In genomic region chr5:140583732-140584368, GRCm38 (mm10) we compare ENCODE assay signal across 10 mouse cellular contexts. TPM values are rescaled to one million over a fixed set of nuclear protein-coding genes. Genes with fewer than 3 reads are reported as not detected.
DNase-seq lines count a peak whose midpoint lies in the region; ATAC-seq lines count a peak whose summit lies in the region.
"Had no signal": no experiment of that assay in that cellular context is flagged by ENCODE, and none has a peak within 500 bp of the region (broad histone marks: within the 10 kb centered on the region; RNA-seq: fewer than 3 reads in every experiment).

No protein-coding gene starts in this region.

- peak overlapping the region; percentile 86 for H3K27ac ChIP-seq in embryonic facial prominence, embryonic 10.5 days (replicated peaks)
- H3K27ac ChIP-seq in hindbrain, embryonic 12.5 days, result peak overlapping the region; percentile 86
- peak overlapping the region; percentile 85 for H3K27ac ChIP-seq in midbrain, embryonic 13.5 days

- H3K9ac ChIP-seq in hindbrain, embryonic 12.5 days, result peak overlapping the region; percentile 36; the same call in 1 of the 2 replicates
- H3K9ac ChIP-seq in midbrain, embryonic 13.5 days (replicated peaks), result 0 out of 2 replicates have a peak overlapping the region, but pooled peaks have one; percentile 2

- no peaks in the 10 kb centered on the region for H3K9me3 ChIP-seq in embryonic facial prominence, embryonic 10.5 days
- no peaks in the 10 kb centered on the region for H3K9me3 ChIP-seq in hindbrain, embryonic 12.5 days (replicated peaks)
- no peaks in the 10 kb centered on the region for H3K9me3 ChIP-seq in midbrain, embryonic 13.5 days

- peaks cover 7% of the 10 kb centered on the region; the same call in 1 of the 2 replicates for H3K27me3 ChIP-seq in embryonic facial prominence, embryonic 10.5 days (replicated peaks; ENCODE audit: low read depth, poor library complexity, severe bottlenecking)
- H3K27me3 ChIP-seq in hindbrain, embryonic 12.5 days, result no peaks in the 10 kb centered on the region
- peaks cover 6% of the 10 kb centered on the region; the same call in 1 of the 2 replicates for H3K27me3 ChIP-seq in midbrain, embryonic 13.5 days

- DNase-seq in R1 (ENCODE audit: low read depth, low spot score), result peak; percentile 85
- peak; percentile 73 for DNase-seq in embryonic facial prominence, embryonic 10.5 days (ENCODE audit: low spot score)
- no peak for DNase-seq in T-cell, adult 2 months (ENCODE audit: low spot score)
- no peak for DNase-seq in heart, adult 11 months
- DNase-seq: cerebellum, postnatal 36 days; heart, postnatal 4 days had no signal

- peak overlapping the region; percentile 23; the same call in 1 of the 2 replicates for H3K4me3 ChIP-seq in embryonic facial prominence, embryonic 10.5 days
- H3K4me3 ChIP-seq in hindbrain, embryonic 12.5 days, result no peak overlapping the region
- no peak overlapping the region for H3K4me3 ChIP-seq in midbrain, embryonic 13.5 days (replicated peaks)

- H3K4me1 ChIP-seq in embryonic facial prominence, embryonic 10.5 days, result peaks cover 66% of the 10 kb centered on the region
- peaks cover 59% of the 10 kb centered on the region for H3K4me1 ChIP-seq in hindbrain, embryonic 12.5 days
- peaks cover 64% of the 10 kb centered on the region for H3K4me1 ChIP-seq in midbrain, embryonic 13.5 days (replicated peaks)

- peak; percentile 70 for ATAC-seq in hindbrain, embryonic 12.5 days (ENCODE audit: low FRiP score)
- ATAC-seq in midbrain, embryonic 13.5 days, result peak; percentile 91
- no peak for ATAC-seq in inflammation-experienced regulatory T-cells, adult 6 months
- no peak for ATAC-seq in activated CD4-positive, CD25-positive, alpha-beta regulatory T cell, adult 4 months

- peak overlapping the region; percentile 20 for H3K4me2 ChIP-seq in hindbrain, embryonic 12.5 days (replicated peaks)
- H3K4me2 ChIP-seq in midbrain, embryonic 13.5 days (replicated peaks), result peak overlapping the region; percentile 4

- WGBS in embryonic facial prominence, embryonic 10.5 days, result 13% methylated on average over 6 of the region's 6 CpGs
- 17% methylated on average over 6 of the region's 6 CpGs for WGBS in hindbrain, embryonic 12.5 days
- 3% methylated on average over 6 of the region's 6 CpGs for WGBS in midbrain, embryonic 13.5 days

- H3K36me3 ChIP-seq in embryonic facial prominence, embryonic 10.5 days (replicated peaks), result no peaks in the 10 kb centered on the region
- no peaks in the 10 kb centered on the region for H3K36me3 ChIP-seq in hindbrain, embryonic 12.5 days
- H3K36me3 ChIP-seq in midbrain, embryonic 13.5 days, result no peaks in the 10 kb centered on the region

RNA-seq across cellular contexts. Expression of gene Grifin, which starts 19.0 kb away (rescaled TPM):
- polyA plus RNA-seq in embryonic facial prominence, embryonic 10.5 days (2016; fragmentation: Nextera tagmentation; extraction: Ambion mirVana), result not detected in 2 replicates
- polyA plus RNA-seq in hindbrain, embryonic 12.5 days (2016; fragmentation: Nextera tagmentation; extraction: Ambion mirVana), result not detected in 2 replicates
- not detected in 2 replicates for polyA plus RNA-seq in midbrain, embryonic 13.5 days (2015; fragmentation: Nextera tagmentation; extraction: Ambion mirVana)
- 1 to 10 TPM; 1.2 to 5.5 (median 1.9) TPM for polyA plus RNA-seq in inflammation-experienced regulatory T-cells, adult 6 months (2017; shearing (Covaris generic))
- polyA plus RNA-seq in activated CD4-positive, CD25-positive, alpha-beta regulatory T cell, adult 4 months (2017; shearing (Covaris generic)), result 1 to 10 TPM in 1 of 2 experiments, under 1 TPM in 1; 0.98 to 3.8 TPM

RNA-seq across cellular contexts. Expression of gene Lfng, which starts 23.3 kb away (rescaled TPM):
- polyA plus RNA-seq in embryonic facial prominence, embryonic 10.5 days (2016; fragmentation: Nextera tagmentation; extraction: Ambion mirVana), result 11.7 and 14.9 TPM in 2 replicates
- 23.8 and 27.6 TPM in 2 replicates for polyA plus RNA-seq in hindbrain, embryonic 12.5 days (2016; fragmentation: Nextera tagmentation; extraction: Ambion mirVana)
- 25.0 and 25.7 TPM in 2 replicates for polyA plus RNA-seq in midbrain, embryonic 13.5 days (2015; fragmentation: Nextera tagmentation; extraction: Ambion mirVana)
- polyA plus RNA-seq in inflammation-experienced regulatory T-cells, adult 6 months (2017; shearing (Covaris generic)), result 10 to 100 TPM; 16.8 to 44.8 (median 23.1) TPM
- 10 to 100 TPM; 33.9 to 35.5 TPM for polyA plus RNA-seq in activated CD4-positive, CD25-positive, alpha-beta regulatory T cell, adult 4 months (2017; shearing (Covaris generic))

Comparison
In these comparisons a context has a peak if more than half of its experiments do, and no peak if none do; other contexts are left out.
1. DNase-seq: peak in R1 (single experiment) and embryonic facial prominence, embryonic 10.5 days (single experiment); none in T-cell, adult 2 months (single experiment) and heart, adult 11 months (single experiment).
2. ATAC-seq: peak in hindbrain, embryonic 12.5 days (single experiment) and midbrain, embryonic 13.5 days (single experiment); none in inflammation-experienced regulatory T-cells, adult 6 months (single experiment) and activated CD4-positive, CD25-positive, alpha-beta regulatory T cell, adult 4 months (single experiment).
3. Peak in every context shown above with its lines, with median percentiles within 50 percentile points of each other: H3K27ac ChIP-seq.